Mouse (Mus musculus): ENCODE data around the gene Acot12. TPM values are rescaled to one million over a fixed set of nuclear protein-coding genes. Genes with fewer than 3 reads are reported as not detected.

Gene Acot12
- polyA plus RNA-seq, 1 experiment from 2014 or later: 0.18 TPM

DNA sequence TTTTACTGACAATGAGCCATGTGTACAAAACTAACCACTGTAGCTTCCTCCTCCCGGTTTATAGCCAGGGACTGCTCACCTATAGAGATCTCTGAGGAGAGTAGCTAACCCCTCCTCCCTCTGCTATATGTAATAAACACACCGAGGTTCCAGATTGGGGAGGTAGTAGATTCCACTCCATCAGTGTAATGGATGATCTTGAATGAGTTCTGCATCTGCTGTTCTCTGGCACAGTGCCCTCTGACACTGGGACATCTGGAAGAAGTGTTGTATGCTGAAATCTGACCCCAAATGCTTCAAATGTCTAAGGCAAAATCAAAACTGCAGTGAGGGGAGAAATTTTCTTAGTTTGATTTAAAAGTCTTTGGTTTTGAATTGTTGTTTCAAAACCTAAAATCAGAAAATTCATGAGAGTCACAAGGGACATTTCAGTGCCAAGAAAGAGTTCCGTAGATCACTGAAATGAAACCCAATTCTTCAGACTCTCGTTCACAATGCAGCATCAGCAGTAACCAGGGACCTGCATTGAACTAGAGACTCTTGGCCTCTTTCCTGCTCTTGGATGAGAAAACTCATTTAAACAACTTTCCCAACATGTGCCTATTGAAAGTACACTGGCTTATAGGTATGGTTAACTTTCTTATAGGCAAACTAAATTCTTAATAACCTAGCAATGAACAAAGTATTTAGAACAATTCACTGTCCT lies 83.7 kb downstream of the Acot12 start:
- Histone ChIP-seq H3K4me3 (ENCODE audit: low read depth, low read length) (no peak overlapping the region), H3K4me1 (replicated peaks; ENCODE audit: control insufficient read depth, insufficient read depth) (no peaks in the 10 kb centered on the region), H3K36me3 (ENCODE audit: control insufficient read depth, insufficient read depth, low read length) (no peaks in the 10 kb centered on the region), H3K27me3 (ENCODE audit: control insufficient read depth, insufficient read depth, low read length) (no peaks in the 10 kb centered on the region), H3K27ac (replicated peaks) (no peak overlapping the region), H3K9ac (ENCODE audit: low read length) (no peak overlapping the region), H3K4me2 (replicated peaks; ENCODE audit: low read depth) (no peak overlapping the region), H3K9me3 (ENCODE audit: control insufficient read depth, low read length) (no peaks in the 10 kb centered on the region)
- no peak for TF ChIP-seq EP300 (optimal IDR thresholded peaks at IDR 0.05)
- DNase-seq (ENCODE audit: low spot score) (no peak), ATAC-seq (ENCODE audit: low FRiP score, low TSS enrichment) (no peak)
- 48% methylated on average over 4 of the region's 4 CpGs for WGBS

DNA sequence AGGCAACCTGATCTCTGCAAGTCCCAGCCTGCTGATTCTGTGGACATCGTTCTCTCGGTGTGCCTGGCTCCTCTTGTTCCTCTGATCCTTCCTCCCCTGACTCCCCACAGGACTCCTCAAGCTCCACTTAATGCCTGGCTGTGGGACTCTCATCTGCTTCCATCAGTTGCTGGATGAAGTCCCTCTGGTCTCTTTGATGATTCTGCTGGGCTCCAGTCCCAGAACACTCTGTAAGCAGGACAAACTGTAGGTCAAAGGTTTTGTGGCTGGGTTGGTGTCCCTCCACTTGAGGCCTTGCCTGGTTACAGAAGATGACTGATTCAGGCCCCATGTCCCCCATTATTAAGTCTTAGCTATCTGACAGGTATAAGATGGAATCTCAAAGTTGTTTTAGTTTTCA lies 84.8 kb downstream of the Acot12 start:
- Histone ChIP-seq H3K27me3 (ENCODE audit: control insufficient read depth, insufficient read depth, low read length) (no peaks in the 10 kb centered on the region), H3K9ac (ENCODE audit: low read length) (no peak overlapping the region), H3K4me3 (ENCODE audit: low read depth, low read length) (no peak overlapping the region), H3K4me1 (replicated peaks; ENCODE audit: control insufficient read depth, insufficient read depth) (no peaks in the 10 kb centered on the region), H3K4me2 (replicated peaks; ENCODE audit: low read depth) (no peak overlapping the region), H3K36me3 (ENCODE audit: control insufficient read depth, insufficient read depth, low read length) (no peaks in the 10 kb centered on the region), H3K27ac (replicated peaks) (no peak overlapping the region), H3K9me3 (ENCODE audit: control insufficient read depth, low read length) (no peaks in the 10 kb centered on the region)
- WGBS: 84% methylated on average over 2 of the region's 2 CpGs
- ATAC-seq (ENCODE audit: low FRiP score, low TSS enrichment) (no peak), DNase-seq (ENCODE audit: low spot score) (no peak)
- TF ChIP-seq CTCF (IDR thresholded peaks at IDR 0.05; ENCODE audit: low read depth) (no peak), EP300 (optimal IDR thresholded peaks at IDR 0.05) (no peak)

DNA sequence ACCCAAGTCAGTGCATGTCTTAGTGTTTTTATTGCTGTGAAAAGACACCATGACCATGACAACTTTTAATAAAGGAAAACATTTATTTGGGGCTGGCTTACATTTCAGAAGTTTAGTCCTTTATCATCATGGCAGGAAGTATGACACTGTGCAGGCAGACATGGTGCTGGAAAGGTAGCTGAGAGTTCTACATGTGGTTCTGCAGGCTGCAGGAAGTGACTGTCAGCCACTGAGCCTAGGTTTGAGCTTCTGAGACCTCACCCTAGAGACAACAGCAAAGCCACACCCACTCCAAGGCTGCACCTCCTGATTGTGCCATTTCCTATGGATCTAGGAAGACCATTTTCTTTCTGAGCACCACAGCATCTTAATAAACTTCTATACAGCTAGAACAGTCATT lies 86.6 kb downstream of the Acot12 start:
- no peaks in the 10 kb centered on the region for H3K27me3 ChIP-seq (ENCODE audit: control insufficient read depth, insufficient read depth, low read length)
- no peak overlapping the region for H3K4me2 ChIP-seq (replicated peaks; ENCODE audit: low read depth)
- H3K4me1 ChIP-seq (replicated peaks; ENCODE audit: control insufficient read depth, insufficient read depth): no peaks in the 10 kb centered on the region
- no peak overlapping the region for H3K9ac ChIP-seq (ENCODE audit: low read length)
- H3K27ac ChIP-seq (replicated peaks): no peak overlapping the region
- TF ChIP-seq CTCF (IDR thresholded peaks at IDR 0.05; ENCODE audit: low read depth) (no peak), EP300 (optimal IDR thresholded peaks at IDR 0.05) (no peak)
- no peaks in the 10 kb centered on the region for H3K9me3 ChIP-seq (ENCODE audit: control insufficient read depth, low read length)
- no peaks in the 10 kb centered on the region for H3K36me3 ChIP-seq (ENCODE audit: control insufficient read depth, insufficient read depth, low read length)
- no peak for ATAC-seq (ENCODE audit: low FRiP score, low TSS enrichment)
- H3K4me3 ChIP-seq (ENCODE audit: low read depth, low read length): no peak overlapping the region
- no peak for DNase-seq (ENCODE audit: low spot score)

Small RNA genes lying within 50 kb of the gene (microRNA-seq; reads per million reads assigned to microRNA genes)
- gene Gm27656: not detected

Other genes starting within 250 kb of the Acot12 start
- 18.6 and 19.0 TPM in 2 replicates for gene Zcchc9, start 66.2 kb downstream of the Acot12 start, polyA plus RNA-seq (2015; fragmentation: Nextera tagmentation; extraction: Ambion mirVana)
- 0.06 and 0.08 TPM in 2 replicates for gene Ckmt2, start 135.4 kb downstream of the Acot12 start, polyA plus RNA-seq (2015; fragmentation: Nextera tagmentation; extraction: Ambion mirVana)